Mouse (Mus musculus) midbrain, postnatal 0 days (tissue): ENCODE data around the gene Hmcn2. TPM values are rescaled to one million over a fixed set of nuclear protein-coding genes. Genes with fewer than 3 reads are reported as not detected.

Experiments used
- ATAC-seq: fragments of 200-750 bp; cut with Nextera tagmentation; 2 replicates; pipeline ENCODE4 v1.8.0; 2017; ENCODE audit warnings: moderate number of reproducible peaks, mild to moderate bottlenecking, moderate TSS enrichment, moderate library complexity; ENCODE audit not compliant: low FRiP score
- DNase-seq: peaks from one replicate; pipeline ENCODE4 v3.0.0-alpha.2; 2015; ENCODE audit warnings: low spot score
- H3K27ac ChIP-seq: fragments of 300-500 bp; sonication (generic); 2 replicates; pipeline ENCODE4 v1.5.1; 2014; ENCODE audit warnings: low read depth, mild to moderate bottlenecking, low read length, mixed read lengths
- H3K27me3 ChIP-seq: fragments of 300-500 bp; sonication (generic); 2 replicates; pipeline ENCODE4 v1.6.1; 2014; ENCODE audit warnings: low read length, control low read depth, mixed read lengths; ENCODE audit not compliant: insufficient read depth
- H3K36me3 ChIP-seq: fragments of 300-500 bp; sonication (generic); 2 replicates; pipeline ENCODE4 v1.6.1; 2014; ENCODE audit warnings: low read length, control low read depth, mixed read lengths; ENCODE audit not compliant: insufficient read depth
- H3K4me1 ChIP-seq: fragments of 300-500 bp; sonication (generic); 2 replicates; pipeline ENCODE4 v1.6.1; 2014; ENCODE audit warnings: mild to moderate bottlenecking, control low read depth, antibody characterized with exemption, low read length, mixed read lengths; ENCODE audit not compliant: insufficient read depth
- H3K4me2 ChIP-seq: fragments of 300-500 bp; sonication (generic); 2 replicates; pipeline ENCODE4 v1.6.1; 2014; ENCODE audit warnings: low read depth, mild to moderate bottlenecking, low read length, mixed read lengths; ENCODE audit not compliant: poor library complexity, severe bottlenecking
- H3K4me3 ChIP-seq: fragments of 300-500 bp; sonication (generic); 2 replicates; pipeline ENCODE4 v1.5.1; 2014; ENCODE audit warnings: low read depth, mild to moderate bottlenecking, low read length, moderate library complexity
- H3K9ac ChIP-seq: fragments of 300-500 bp; sonication (generic); replicated peaks from 2 replicates; pipeline ENCODE4 v1.6.1; 2014; ENCODE audit warnings: mild to moderate bottlenecking, low read length, moderate library complexity, mixed read lengths; ENCODE audit not compliant: poor library complexity, severe bottlenecking
- H3K9me3 ChIP-seq: fragments of 300-500 bp; sonication (generic); 2 replicates; pipeline ENCODE4 v1.6.1; 2016; ENCODE audit warnings: low read length, control low read depth
- CTCF ChIP-seq: IDR thresholded peaks from 2 replicates; pipeline ENCODE4 v1.5.1; 2016; ENCODE audit warnings: antibody characterized with exemption, mild to moderate bottlenecking
- WGBS: fragments of 180-500 bp; shearing (Covaris S2); extraction: QIAGEN DNeasy Blood & Tissue Kit; methylation state at CpG from one replicate; pipeline ENCODE4 v1.1.7; 2014; 5-methylcytosine and 5-hydroxymethylcytosine counted together
- polyA plus RNA-seq: library from polyadenylated mRNA; unstranded; fragments of >200 nt; fragmentation: Nextera tagmentation; extraction: Ambion mirVana; gene quantifications from 2 replicates; pipeline ENCODE4 v1.2.1, GENCODE M21; 2015
- total RNA-seq: library from RNA; depleted of rRNA; stranded (reverse); fragments of >200 nt; gene quantifications from 2 replicates; pipeline ENCODE4 v1.2.3, GENCODE M21; 2014

The Hmcn2 gene
- total and polyA plus RNA-seq, 2 experiments from 2014 or later: 0.37 to 0.60 TPM

DNA sequence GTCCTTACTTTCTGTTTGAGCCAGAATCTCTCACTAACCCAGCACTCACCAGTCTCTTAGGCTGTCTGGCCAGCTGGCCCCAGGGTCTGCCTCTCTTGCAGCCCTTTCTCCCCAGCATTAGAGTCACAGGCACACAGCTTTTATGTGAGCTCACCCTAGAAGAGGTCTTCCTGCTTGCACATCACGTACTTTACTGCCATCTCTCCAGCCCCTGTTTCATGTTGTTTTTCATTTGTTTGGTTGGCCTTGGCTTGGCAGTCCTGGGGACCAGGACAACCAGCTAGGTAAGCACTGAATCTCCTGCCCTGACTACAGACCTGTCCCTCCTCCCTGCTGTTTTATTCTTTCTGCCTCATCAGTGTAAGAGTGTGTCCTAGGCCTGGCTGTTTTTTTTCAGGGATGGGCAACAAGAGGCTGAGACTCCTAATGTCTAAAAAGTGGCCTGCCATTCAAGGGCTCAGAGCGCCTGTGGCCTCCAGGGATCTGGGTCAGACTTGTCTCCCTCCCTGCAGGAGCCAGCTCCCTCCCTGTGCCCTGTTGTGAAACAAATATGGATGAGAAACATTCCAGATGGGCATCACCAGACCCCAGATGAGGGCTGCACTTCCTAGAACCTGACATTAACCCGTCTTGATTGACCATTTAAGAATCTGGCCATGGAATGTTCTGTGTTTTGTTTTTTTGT is 134.7 kb downstream of the Hmcn2 start:
- Histone ChIP-seq H3K4me1 (no peaks in the 10 kb centered on the region), H3K27ac (no peak overlapping the region), H3K4me3 (no peak overlapping the region), H3K9ac (no peak overlapping the region), H3K9me3 (no peaks in the 10 kb centered on the region), H3K27me3 (no peaks in the 10 kb centered on the region), H3K36me3 (no peaks in the 10 kb centered on the region), H3K4me2 (no peak overlapping the region)
- WGBS: 42% methylated on average over 3 of the region's 3 CpGs
- ATAC-seq (no peak; the same call in 1 of the 2 replicates), DNase-seq (peak; percentile 9)
- no peak for TF ChIP-seq CTCF

DNA sequence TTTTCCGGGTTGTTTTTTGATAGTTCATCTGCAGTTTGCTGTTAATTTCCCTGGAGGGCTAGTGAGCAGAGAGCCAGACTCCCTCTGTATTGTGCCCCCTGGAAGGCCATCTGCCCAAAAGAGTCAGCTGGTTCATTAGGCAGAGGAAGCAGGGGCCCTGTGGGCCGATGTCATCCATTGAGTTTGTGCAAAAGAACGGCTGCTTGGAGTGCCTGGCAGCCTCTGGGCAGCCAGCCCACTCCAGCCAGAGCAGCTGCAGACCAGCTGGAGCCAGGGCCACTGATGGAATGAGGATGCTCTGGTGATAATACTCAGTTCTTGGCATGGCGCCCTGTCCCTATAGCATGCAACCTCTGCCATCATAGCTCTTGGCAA is 135.2 kb downstream of the Hmcn2 start:
- H3K4me1 ChIP-seq: no peaks in the 10 kb centered on the region
- DNase-seq (peak; percentile 93), ATAC-seq (peak; percentile 85; the same call in 1 of the 2 replicates)
- H3K27me3 ChIP-seq: no peaks in the 10 kb centered on the region
- H3K4me2 ChIP-seq: no peak overlapping the region
- no peak overlapping the region for H3K9ac ChIP-seq
- no peak for TF ChIP-seq CTCF
- 35% methylated on average over 4 of the region's 4 CpGs for WGBS
- H3K9me3 ChIP-seq: no peaks in the 10 kb centered on the region
- no peak overlapping the region for H3K4me3 ChIP-seq
- H3K36me3 ChIP-seq: no peaks in the 10 kb centered on the region
- H3K27ac ChIP-seq: no peak overlapping the region

DNA sequence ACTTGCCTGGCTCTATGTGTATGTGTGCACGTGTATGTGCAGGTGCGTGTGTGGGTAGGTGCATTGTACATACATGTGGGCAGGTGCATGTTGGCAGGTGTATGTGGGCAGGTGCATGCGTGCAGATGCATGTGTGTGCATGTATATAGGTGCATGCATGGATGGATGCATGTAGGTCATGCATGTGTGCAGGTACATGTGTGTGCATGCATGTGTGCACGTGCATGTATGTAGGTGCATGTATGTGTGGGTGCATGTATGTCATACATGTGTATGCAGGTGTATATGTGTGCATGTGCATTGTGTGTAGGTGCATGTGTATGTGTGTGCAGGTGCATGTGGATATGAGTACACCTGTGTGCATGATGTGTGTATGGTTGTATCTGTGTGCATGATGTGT is 135.7 kb downstream of the Hmcn2 start:
- peaks cover 4% of the 10 kb centered on the region; the same call in 1 of the 2 replicates for H3K4me1 ChIP-seq
- no peaks in the 10 kb centered on the region for H3K27me3 ChIP-seq
- DNase-seq (no peak), ATAC-seq (no peak)
- H3K9ac ChIP-seq: no peak overlapping the region
- no peak overlapping the region for H3K27ac ChIP-seq
- TF ChIP-seq CTCF: no peak
- H3K4me3 ChIP-seq: no peak overlapping the region
- H3K9me3 ChIP-seq: no peaks in the 10 kb centered on the region
- H3K36me3 ChIP-seq: no peaks in the 10 kb centered on the region
- 97% methylated on average over 4 of the region's 4 CpGs for WGBS
- H3K4me2 ChIP-seq: no peak overlapping the region

- TF ChIP-seq CTCF: no peak
- Histone ChIP-seq H3K9ac (no peak overlapping the region), H3K27me3 (no peaks in the 10 kb centered on the region), H3K4me3 (no peak overlapping the region), H3K9me3 (no peaks in the 10 kb centered on the region), H3K27ac (no peak overlapping the region), H3K4me2 (no peak overlapping the region), H3K36me3 (no peaks in the 10 kb centered on the region), H3K4me1 (peaks cover 4% of the 10 kb centered on the region; the same call in 1 of the 2 replicates)
- ATAC-seq (no peak), DNase-seq (no peak)
- 30% methylated on average over 3 of the region's 3 CpGs for WGBS
These were observed 136.4 kb downstream of the Hmcn2 start for GRCm38 (mm10) chr2:31450661-31451060.

DNA sequence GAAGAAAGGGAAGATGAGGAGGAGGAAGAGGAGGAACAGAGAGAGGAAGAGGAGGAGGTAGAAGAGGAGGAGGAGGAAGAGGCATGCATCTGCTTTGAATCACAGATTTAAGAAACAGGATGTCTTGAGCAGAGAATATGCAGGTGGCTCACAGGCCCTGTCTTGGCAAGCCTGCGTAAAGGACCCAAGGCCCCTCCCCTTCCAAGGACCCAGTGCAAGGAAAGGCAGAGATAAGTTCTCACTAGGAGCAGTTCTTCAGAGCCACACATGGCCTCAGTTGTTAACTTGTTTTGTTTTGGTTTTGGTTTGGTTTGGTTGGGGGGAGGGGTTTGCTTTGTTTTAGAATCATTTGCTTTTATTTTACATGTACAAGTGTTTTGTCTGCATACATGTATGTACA is 137.3 kb downstream of the Hmcn2 start:
- Histone ChIP-seq H3K4me3 (no peak overlapping the region), H3K9ac (no peak overlapping the region)

GRCm38 (mm10) chr2:31453011-31453410 is 138.8 kb downstream of the Hmcn2 start:
- TF ChIP-seq CTCF: no peak
- Histone ChIP-seq H3K4me3 (no peak overlapping the region), H3K9me3 (no peaks in the 10 kb centered on the region), H3K9ac (no peak overlapping the region), H3K27me3 (no peaks in the 10 kb centered on the region; the same call in 1 of the 2 replicates), H3K4me1 (peaks cover 4% of the 10 kb centered on the region; the same call in 1 of the 2 replicates), H3K4me2 (no peak overlapping the region), H3K36me3 (no peaks in the 10 kb centered on the region), H3K27ac (no peak overlapping the region)
- DNase-seq (no peak), ATAC-seq (no peak)
- WGBS: 86% methylated on average over 13 of the region's 13 CpGs

More for the DNA sequence above, 137.3 kb downstream of the Hmcn2 start:
- H3K4me1 ChIP-seq: peaks cover 4% of the 10 kb centered on the region; the same call in 1 of the 2 replicates
- DNase-seq: no peak
- H3K9me3 ChIP-seq: no peaks in the 10 kb centered on the region
- TF ChIP-seq CTCF: no peak
- ATAC-seq: no peak
- H3K36me3 ChIP-seq: no peaks in the 10 kb centered on the region
- H3K4me2 ChIP-seq: no peak overlapping the region
- no peak overlapping the region for H3K27ac ChIP-seq
- no peaks in the 10 kb centered on the region for H3K27me3 ChIP-seq
- WGBS: 82% methylated on average over 1 of the region's 1 CpGs
